Mouse (Mus musculus) liver, postnatal 0 days (tissue): ENCODE measurements around the gene Dxo.

Source experiments
- CTCF ChIP-seq: sonication (generic); IDR thresholded peaks from 2 replicates; pipeline ENCODE4 v1.5.1; 2016; ENCODE audit warnings: antibody characterized with exemption, low read depth
- EP300 ChIP-seq: IDR thresholded peaks from 2 replicates; pipeline ENCODE4 v1.6.1; 2016; ENCODE audit warnings: antibody characterized with exemption, low read depth, mild to moderate bottlenecking

DNA sequence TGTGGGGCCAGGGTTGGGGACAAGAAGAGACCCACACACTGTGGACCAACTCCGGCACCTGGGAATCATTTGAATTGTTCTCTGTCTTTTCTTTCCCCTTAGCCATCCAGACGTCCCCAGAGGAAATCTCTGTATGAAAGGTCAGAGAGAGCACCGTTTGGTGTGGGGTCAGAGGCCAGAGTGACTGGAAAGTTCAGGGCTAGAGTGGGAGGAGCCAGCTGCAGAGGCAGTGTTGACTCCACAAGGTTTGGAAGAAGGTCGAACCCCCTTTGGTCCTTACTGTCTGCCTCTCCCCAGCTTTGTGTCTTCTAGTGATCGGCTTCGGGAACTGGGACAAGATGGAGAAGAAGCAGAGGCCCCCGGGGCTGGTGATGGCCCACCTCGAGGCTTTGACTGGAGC is 16.7 kb downstream of the Dxo start:
- TF ChIP-seq CTCF (no peak), EP300 (no peak)
